26 mouse cellular contexts compared by ENCODE assay signal in genomic region chr7:139967175-139967574, GRCm38 (mm10). TPM values are rescaled to one million over a fixed set of nuclear protein-coding genes. Genes with fewer than 3 reads are reported as not detected.
DNase-seq lines count a peak whose midpoint lies in the region; ATAC-seq and TF ChIP-seq lines count a peak whose summit lies in the region.
"Had no signal": no experiment of that assay in that cellular context is flagged by ENCODE, and none has a peak within 500 bp of the region (broad histone marks: within the 10 kb centered on the region; RNA-seq: fewer than 3 reads in every experiment).

No protein-coding gene starts in this region.

- no peak overlapping the region for H3K27ac ChIP-seq in midbrain, embryonic 11.5 days (ENCODE audit: low read depth, low read length)
- no peak overlapping the region for H3K27ac ChIP-seq in midbrain, embryonic 10.5 days (replicated peaks)
- peak overlapping the region; percentile 36 for H3K27ac ChIP-seq in testis, adult 2 months (ENCODE audit: control insufficient read depth, insufficient read depth, low read depth, low read length)
- peak overlapping the region; percentile 94 for H3K27ac ChIP-seq in CH12.LX (ENCODE audit: insufficient read depth, low read depth)

- in situ Hi-C loops in CH12.LX (cut with MboI; ENCODE audit: low pct_ligation_motif_present, low pct_unique_long_range_greater_than_20kb, low sequenced_read_pairs) = no loop called here

- TF ChIP-seq POLR2A in testis, adult 2 months (IDR thresholded peaks at IDR 0.05; ENCODE audit: control insufficient read depth, low read depth, low read length) = no peak
- TF ChIP-seq POLR2A in CH12.LX (IDR thresholded peaks at IDR 0.05; ENCODE audit: low read depth, low read length) = 0 out of 2 replicates have a peak, but pooled peaks have one; percentile 14

- dilution Hi-C loops in CH12.LX (cut with MboI; ENCODE audit: extremely low pct_ligation_motif_present, extremely low pct_unique_long_range_greater_than_20kb, low sequenced_read_pairs) = no loop called here

- H3K4me1 ChIP-seq in midbrain, embryonic 11.5 days (ENCODE audit: control insufficient read depth, insufficient read depth, low read length) = no peaks in the 10 kb centered on the region
- peaks cover 21% of the 10 kb centered on the region for H3K4me1 ChIP-seq in midbrain, embryonic 10.5 days
- H3K4me1 ChIP-seq in testis, adult 2 months (ENCODE audit: control insufficient read depth, insufficient read depth, low read length) = no peaks in the 10 kb centered on the region
- peaks cover 55 to 91% of the 10 kb centered on the region in 2 experiments for H3K4me1 ChIP-seq in CH12.LX (ENCODE audit: control insufficient read depth in 1 of 2, insufficient read depth in 2 of 2)

- peak; percentile 80 for DNase-seq in midbrain, embryonic 11.5 days (ENCODE audit: low spot score, missing footprints)
- DNase-seq in midbrain, embryonic 10.5 days (ENCODE audit: low spot score) = no peak
- DNase-seq in testis, postnatal 14 days (ENCODE audit: low spot score) = no peak
- DNase-seq in CH12.LX (ENCODE audit: extremely low read depth) = no peak
- no peak for DNase-seq in retina, embryonic 14.5 days (ENCODE audit: low spot score)
- DNase-seq: adrenal gland, adult 2 months; adrenal gland, adult 8-10 months; adrenal gland, postnatal 10 days; adrenal gland, postnatal 14 days; adrenal gland, postnatal 25 days; adrenal gland, postnatal 36 days; B cell, adult 2 months; cerebellum, adult 11 months; cerebellum, adult 11-12 months; cerebellum, adult 18-20 months; cerebellum, adult 2 months had no signal

- H3K27me3 ChIP-seq in midbrain, embryonic 11.5 days (ENCODE audit: control insufficient read depth, insufficient read depth, low read length) = peaks cover 2% of the 10 kb centered on the region; the same call in 1 of the 2 replicates
- peaks cover 63% of the 10 kb centered on the region for H3K27me3 ChIP-seq in midbrain, embryonic 10.5 days (ENCODE audit: low read depth, poor library complexity, severe bottlenecking)
- H3K27me3 ChIP-seq in testis, adult 2 months (ENCODE audit: control insufficient read depth, insufficient read depth, low read length) = no peaks in the 10 kb centered on the region
- no peaks in the 10 kb centered on the region for H3K27me3 ChIP-seq in CH12.LX (replicated peaks)
- H3K27me3 ChIP-seq: Patski had no signal

- no peak overlapping the region for H3K9ac ChIP-seq in midbrain, embryonic 11.5 days (ENCODE audit: low read length)
- peak overlapping the region; percentile 78; the same call in 1 of the 2 replicates for H3K9ac ChIP-seq in CH12.LX (ENCODE audit: insufficient read depth, low read depth)

- no peak overlapping the region for H3K4me3 ChIP-seq in midbrain, embryonic 11.5 days (ENCODE audit: low read depth, low read length)
- no peak overlapping the region for H3K4me3 ChIP-seq in midbrain, embryonic 10.5 days
- H3K4me3 ChIP-seq in testis, adult 2 months (ENCODE audit: control insufficient read depth, low read depth, low read length) = no peak overlapping the region
- peak overlapping the region in 1 of 3 experiments; percentile 37 for H3K4me3 ChIP-seq in CH12.LX (replicated peaks in 1 of 3; ENCODE audit: low read depth in 2 of 3, low read length in 2 of 3, poor library complexity in 1 of 3)

- no peak for TF ChIP-seq RAD21 in CH12.LX (IDR thresholded peaks at IDR 0.05; ENCODE audit: low read depth, low read length)

- TF ChIP-seq EP300 in CH12.LX (IDR thresholded peaks at IDR 0.05; ENCODE audit: low read length) = no peak; the same call in 1 of the 2 replicates

- no peak for TF ChIP-seq CTCF in testis, adult 2 months (IDR thresholded peaks at IDR 0.05; ENCODE audit: control insufficient read depth, insufficient read depth, insufficient replicate concordance, low read depth, low read length)
- TF ChIP-seq CTCF in CH12.LX (conservative IDR thresholded peaks at IDR 0.05 in 1 of 2, IDR thresholded peaks at IDR 0.05 in 1 of 2; ENCODE audit: low read depth in 2 of 2, low read length in 2 of 2) = no peak

- WGBS in midbrain, embryonic 11.5 days = 7% methylated on average over 4 of the region's 4 CpGs
- 6% methylated on average over 4 of the region's 4 CpGs for WGBS in midbrain, embryonic 10.5 days

- ATAC-seq in midbrain, embryonic 11.5 days (ENCODE audit: low FRiP score) = no peak
- ATAC-seq: activated CD4-positive, CD25-positive, alpha-beta regulatory T cell, adult 4 months; CD4-positive, CD25-positive, alpha-beta regulatory T cell, adult 4 months; Patski had no signal

- no peaks in the 10 kb centered on the region for H3K9me3 ChIP-seq in midbrain, embryonic 11.5 days (ENCODE audit: control insufficient read depth, low read length)
- no peaks in the 10 kb centered on the region for H3K9me3 ChIP-seq in midbrain, embryonic 10.5 days (replicated peaks)
- H3K9me3 ChIP-seq in CH12.LX (replicated peaks; ENCODE audit: low read length) = no peaks in the 10 kb centered on the region
- H3K9me3 ChIP-seq: G1E had no signal

- H3K79me2 ChIP-seq in CH12.LX (replicated peaks; ENCODE audit: control insufficient read depth, extremely low read depth, insufficient read depth, poor library complexity, severe bottlenecking) = no peaks in the 10 kb centered on the region

- H3K36me3 ChIP-seq in midbrain, embryonic 11.5 days (ENCODE audit: control insufficient read depth, insufficient read depth, low read length) = no peaks in the 10 kb centered on the region
- H3K36me3 ChIP-seq in midbrain, embryonic 10.5 days = no peaks in the 10 kb centered on the region
- no peaks in the 10 kb centered on the region for H3K36me3 ChIP-seq in testis, adult 2 months (ENCODE audit: control insufficient read depth, insufficient read depth, low read length)
- no peaks in the 10 kb centered on the region for H3K36me3 ChIP-seq in CH12.LX (replicated peaks in 1 of 2; ENCODE audit: control insufficient read depth in 1 of 2, insufficient read depth in 1 of 2, low read length in 1 of 2)
- H3K36me3 ChIP-seq: G1E had no signal

- no peak overlapping the region for H3K4me2 ChIP-seq in midbrain, embryonic 11.5 days
- H3K4me2 ChIP-seq in CH12.LX (ENCODE audit: insufficient read depth, low read depth, poor library complexity, severe bottlenecking) = peak overlapping the region; percentile 3; the same call in 1 of the 2 replicates

TF ChIP-seq in CH12.LX, 34 proteins besides CTCF, POLR2A, EP300 and RAD21 (continues in another document):
- TF ChIP-seq JUND (conservative IDR thresholded peaks at IDR 0.05; ENCODE audit: low read depth, low read length) = no peak
- TF ChIP-seq CHD2 (IDR thresholded peaks at IDR 0.05; ENCODE audit: low read length) = no peak
- TF ChIP-seq ETS1 (conservative IDR thresholded peaks at IDR 0.05; ENCODE audit: low read depth, low read length) = 0 out of 2 replicates have a peak, but pooled peaks have one; percentile 9
- no peak for TF ChIP-seq JUN (IDR thresholded peaks at IDR 0.05; ENCODE audit: insufficient read depth, low read depth, low read length)
- TF ChIP-seq MYC (IDR thresholded peaks at IDR 0.05; ENCODE audit: low read depth, low read length) = no peak
- TF ChIP-seq POLR2AphosphoS2 (IDR thresholded peaks at IDR 0.05; ENCODE audit: low read depth, low read length) = no peak
- TF ChIP-seq SIN3A (IDR thresholded peaks at IDR 0.05; ENCODE audit: low read length) = peak; percentile 34; the same call in 1 of the 2 replicates
- no peak for TF ChIP-seq USF2 (conservative IDR thresholded peaks at IDR 0.05; ENCODE audit: low read depth, low read length)
- TF ChIP-seq ZC3H11A (IDR thresholded peaks at IDR 0.05; ENCODE audit: low read depth, low read length) = no peak
- peak; percentile 29; the same call in 1 of the 2 replicates for TF ChIP-seq TCF12 (IDR thresholded peaks at IDR 0.05; ENCODE audit: low read depth, low read length)
- TF ChIP-seq MAFK (IDR thresholded peaks at IDR 0.05; ENCODE audit: insufficient replicate concordance, low read length) = no peak
- TF ChIP-seq USF1 (IDR thresholded peaks at IDR 0.05; ENCODE audit: low read depth, low read length) = no peak
- TF ChIP-seq SMC3 (IDR thresholded peaks at IDR 0.05; ENCODE audit: low read depth, low read length) = no peak
- TF ChIP-seq HCFC1 (IDR thresholded peaks at IDR 0.05; ENCODE audit: low read depth, low read length) = no peak
- TF ChIP-seq UBTF (IDR thresholded peaks at IDR 0.05; ENCODE audit: low read depth, low read length) = no peak
- no peak for TF ChIP-seq ZNF384 (IDR thresholded peaks at IDR 0.05; ENCODE audit: low read depth, low read length)
- TF ChIP-seq MEF2A (IDR thresholded peaks at IDR 0.05; ENCODE audit: borderline replicate concordance, low read depth, low read length) = peak; percentile 57; the same call in 1 of the 2 replicates
- no peak for TF ChIP-seq ELF1 (IDR thresholded peaks at IDR 0.05; ENCODE audit: low read depth, low read length)
- no peak for TF ChIP-seq NRF1 (IDR thresholded peaks at IDR 0.05; ENCODE audit: low read depth, low read length)
- TF ChIP-seq E2F4 (IDR thresholded peaks at IDR 0.05; ENCODE audit: insufficient replicate concordance, low read depth, low read length) = no peak
- no peak for TF ChIP-seq BHLHE40 (IDR thresholded peaks at IDR 0.05; ENCODE audit: low read depth, low read length)
- no peak for TF ChIP-seq TBP (conservative IDR thresholded peaks at IDR 0.05; ENCODE audit: low read depth, low read length)

RNA-seq across cellular contexts. Expression of gene 6430531B16Rik, which starts 11.4 kb away (rescaled TPM):
- polyA plus RNA-seq in midbrain, embryonic 11.5 days (2014; fragmentation: Nextera tagmentation; extraction: Ambion mirVana) = 0.34 and 1.2 TPM in 2 replicates
- 0.74 and 1.1 TPM in 2 replicates for polyA plus RNA-seq in midbrain, embryonic 10.5 days (2016; fragmentation: Nextera tagmentation; extraction: Ambion mirVana)
- 108 and 114 TPM in 2 replicates for polyA plus RNA-seq in testis, adult 2 months (2012; rRNA removed)
- 0.13 and 0.38 TPM in 2 replicates for total RNA-seq in CH12.LX (2012; rRNA removed)
- not detected in 2 replicates for total RNA-seq in CH12.LX (2014; rRNA removed)
- polyA plus RNA-seq in CH12.LX (2012; ENCODE audit: insufficient read length, low read depth) = 0.21 and 0.33 TPM in 2 replicates
- total RNA-seq: adrenal gland, adult 18-20 months; adrenal gland, adult 2 months; adrenal gland, postnatal 14 days; adrenal gland, postnatal 36 days; MEL had no signal
- polyA plus RNA-seq: G1E had no signal

RNA-seq across cellular contexts. Expression of gene Utf1, which starts 23.6 kb away (rescaled TPM):
- polyA plus RNA-seq in midbrain, embryonic 11.5 days (2014; fragmentation: Nextera tagmentation; extraction: Ambion mirVana) = not detected in 2 replicates
- 0.16 TPM in 1 of 2 replicates, not detected in the other for polyA plus RNA-seq in midbrain, embryonic 10.5 days (2016; fragmentation: Nextera tagmentation; extraction: Ambion mirVana)
- polyA plus RNA-seq in testis, adult 2 months (2012; rRNA removed) = 1.5 and 2.1 TPM in 2 replicates
- not detected in 2 replicates for total RNA-seq in CH12.LX (2012; rRNA removed)
- not detected in 2 replicates for total RNA-seq in CH12.LX (2014; rRNA removed)
- not detected in 2 replicates for polyA plus RNA-seq in CH12.LX (2012; ENCODE audit: insufficient read length, low read depth)
- total RNA-seq: adrenal gland, adult 18-20 months; adrenal gland, adult 2 months; adrenal gland, adult 8-10 months; adrenal gland, postnatal 14 days; adrenal gland, postnatal 25 days; adrenal gland, postnatal 36 days; adrenal gland, postnatal 4 days; G1E; MEL had no signal
- polyA plus RNA-seq: brain, embryonic 14.5 days; C2C12; G1E; Patski had no signal

RNA-seq across cellular contexts. Expression of gene Adam8, which starts 25.2 kb away (rescaled TPM):
- polyA plus RNA-seq in midbrain, embryonic 11.5 days (2014; fragmentation: Nextera tagmentation; extraction: Ambion mirVana) = 1.8 TPM in 2 replicates
- polyA plus RNA-seq in midbrain, embryonic 10.5 days (2016; fragmentation: Nextera tagmentation; extraction: Ambion mirVana) = 2.5 and 2.7 TPM in 2 replicates
- 6.9 and 7.0 TPM in 2 replicates for polyA plus RNA-seq in testis, adult 2 months (2012; rRNA removed)
- 61.4 and 63.7 TPM in 2 replicates for total RNA-seq in CH12.LX (2012; rRNA removed)
- total RNA-seq in CH12.LX (2014; rRNA removed) = 46.5 and 51.0 TPM in 2 replicates
- polyA plus RNA-seq in CH12.LX (2012; ENCODE audit: insufficient read length, low read depth) = 43.7 and 46.3 TPM in 2 replicates

Comparison
In these comparisons a context has a peak if more than half of its experiments do, and no peak if none do; other contexts are left out.
1. H3K27ac ChIP-seq: peak in testis, adult 2 months (single experiment) and CH12.LX (single experiment); none in midbrain, embryonic 11.5 days (single experiment) and midbrain, embryonic 10.5 days (single experiment).
2. RNA of gene 6430531B16Rik, which starts 11.4 kb away (polyA plus RNA-seq): 108 to 114 TPM in testis, adult 2 months; 0.34 to 1.2 TPM in midbrain, embryonic 11.5 days, 0.74 to 1.1 TPM in midbrain, embryonic 10.5 days and 0.21 to 0.33 TPM in CH12.LX; every median in the first group is over 10 times any median in the second.